In genomic region chr16:5997651-5998050, GRCm38 (mm10) we compare ENCODE assay signal across 14 mouse cellular contexts.
"Had no signal": no experiment of that assay in that cellular context is flagged by ENCODE, and none has a peak within 500 bp of the region (broad histone marks: within the 10 kb centered on the region; RNA-seq: fewer than 3 reads in every experiment).

No protein-coding gene starts in this region.

- H3K36me3 ChIP-seq: intestine, embryonic 15.5 days; limb, embryonic 15.5 days; liver, embryonic 12.5 days; midbrain, embryonic 10.5 days; neural tube, embryonic 12.5 days; stomach, embryonic 15.5 days had no signal

- H3K9me3 ChIP-seq: intestine, embryonic 15.5 days; limb, embryonic 15.5 days; liver, embryonic 12.5 days; midbrain, embryonic 10.5 days; neural tube, embryonic 12.5 days; stomach, embryonic 15.5 days had no signal

- H3K27me3 ChIP-seq: intestine, embryonic 15.5 days; limb, embryonic 15.5 days; liver, embryonic 12.5 days; neural tube, embryonic 12.5 days; stomach, embryonic 15.5 days had no signal

- H3K4me1 ChIP-seq: intestine, embryonic 15.5 days; limb, embryonic 15.5 days; liver, embryonic 12.5 days; stomach, embryonic 15.5 days had no signal

- DNase-seq: layer of hippocampus, postnatal 36 days; lung, embryonic 14.5 days; lung, postnatal 10 days; lung, postnatal 4 days; midbrain, embryonic 14.5 days; right cerebral cortex, postnatal 14 days; thymus, adult 2 months; thymus, postnatal 36 days had no signal

- H3K9ac ChIP-seq: intestine, embryonic 15.5 days; limb, embryonic 15.5 days; liver, embryonic 12.5 days; lung, embryonic 14.5 days; neural tube, embryonic 12.5 days; stomach, embryonic 15.5 days had no signal

- H3K27ac ChIP-seq: intestine, embryonic 15.5 days; limb, embryonic 15.5 days; liver, embryonic 12.5 days; midbrain, embryonic 10.5 days; neural tube, embryonic 12.5 days; stomach, embryonic 15.5 days had no signal

- H3K4me2 ChIP-seq: intestine, embryonic 15.5 days; limb, embryonic 15.5 days; liver, embryonic 12.5 days; lung, embryonic 14.5 days; neural tube, embryonic 12.5 days; stomach, embryonic 15.5 days had no signal

- H3K4me3 ChIP-seq: intestine, embryonic 15.5 days; limb, embryonic 15.5 days; liver, embryonic 12.5 days; midbrain, embryonic 10.5 days; neural tube, embryonic 12.5 days; stomach, embryonic 15.5 days had no signal

- ATAC-seq: intestine, embryonic 15.5 days; liver, embryonic 12.5 days had no signal
